ENCODE assay signal across 2 mouse cellular contexts in genomic region chr15:47233221-47233620, GRCm38 (mm10).
DNase-seq lines count a peak whose midpoint lies in the region; ATAC-seq lines count a peak whose summit lies in the region.
"Not testable (repeated sequence)": the region's sequence is repeated elsewhere in the genome, so short reads cannot be mapped to it uniquely, and the experiment has no call there.

No protein-coding gene starts in this region.

- H3K4me2 ChIP-seq in embryonic facial prominence, embryonic 12.5 days (replicated peaks); midbrain, embryonic 14.5 days (ENCODE audit: low read length): not testable (repeated sequence)

- not testable (repeated sequence) for DNase-seq in midbrain, embryonic 14.5 days

- H3K9me3 ChIP-seq in embryonic facial prominence, embryonic 12.5 days; midbrain, embryonic 14.5 days (ENCODE audit: control insufficient read depth, low read length): not testable (repeated sequence)

- ATAC-seq in embryonic facial prominence, embryonic 12.5 days (ENCODE audit: insufficient number of reproducible peaks, insufficient read depth, low FRiP score, low TSS enrichment) = 0 out of 2 replicates have a peak, but pooled peaks have one; percentile 52
- ATAC-seq in midbrain, embryonic 14.5 days (ENCODE audit: low FRiP score, low TSS enrichment) = peak; percentile 63; the same call in 1 of the 2 replicates

- H3K27me3 ChIP-seq in embryonic facial prominence, embryonic 12.5 days; midbrain, embryonic 14.5 days (ENCODE audit: control insufficient read depth, insufficient read depth, low read length): not testable (repeated sequence)

- H3K9ac ChIP-seq in embryonic facial prominence, embryonic 12.5 days; midbrain, embryonic 14.5 days (replicated peaks; ENCODE audit: low read length): not testable (repeated sequence)

- not testable (repeated sequence) for H3K36me3 ChIP-seq in embryonic facial prominence, embryonic 12.5 days; midbrain, embryonic 14.5 days (ENCODE audit: control insufficient read depth, insufficient read depth, low read length)

- WGBS in embryonic facial prominence, embryonic 12.5 days = 88% methylated on average over 2 of the region's 2 CpGs
- 94% methylated on average over 2 of the region's 2 CpGs for WGBS in midbrain, embryonic 14.5 days

- H3K4me3 ChIP-seq in embryonic facial prominence, embryonic 12.5 days; midbrain, embryonic 14.5 days (replicated peaks; ENCODE audit: low read depth, low read length): not testable (repeated sequence)

- H3K4me1 ChIP-seq in embryonic facial prominence, embryonic 12.5 days; midbrain, embryonic 14.5 days (ENCODE audit: control insufficient read depth, insufficient read depth, low read length): not testable (repeated sequence)

- H3K27ac ChIP-seq in embryonic facial prominence, embryonic 12.5 days; midbrain, embryonic 14.5 days (replicated peaks; ENCODE audit: low read depth, low read length): not testable (repeated sequence)
